Mouse (Mus musculus) cerebellum, postnatal 36 days (tissue): Measurements from ENCODE around the gene Il33.
A peak's percentile ranks its signal among the peaks of the same experiment; 100 is the strongest.

Experiments used
- DNase-seq, 2 experiments: peaks; one replicate each; pipeline ENCODE4 v3.0.0; 2021 to 2022; ENCODE audit warnings: mixed read lengths in 2 of 2

The Il33 gene

DNA sequence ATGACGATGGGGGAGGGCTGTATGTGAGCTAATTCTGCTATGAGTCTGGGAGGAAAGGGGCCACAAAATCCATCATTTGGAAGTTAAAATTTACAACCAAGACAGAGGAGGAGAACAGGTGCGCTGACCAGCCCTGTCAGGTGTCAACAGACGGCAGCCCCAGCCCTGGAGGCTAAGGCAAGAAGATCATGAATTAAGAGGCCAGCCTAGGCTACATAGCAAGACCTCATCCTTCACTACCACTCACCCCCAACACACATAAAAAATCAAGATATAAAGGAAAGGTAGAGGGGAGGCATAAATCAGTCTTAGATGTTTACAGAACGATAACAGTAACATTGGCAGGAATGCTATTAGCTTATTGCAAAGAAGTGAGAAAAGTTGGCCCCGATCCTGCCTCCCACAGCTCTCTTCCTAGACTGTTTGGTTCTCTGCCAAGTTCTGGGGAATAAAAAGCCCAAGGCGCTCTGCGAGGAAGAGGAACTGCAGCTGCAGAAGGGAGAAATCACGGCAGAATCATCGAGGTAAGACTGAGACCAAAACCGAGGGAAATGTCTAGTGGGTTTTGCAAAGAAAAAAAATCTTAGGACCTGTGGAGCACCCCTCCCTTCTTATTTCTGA, at the start of gene Il33:
TSS of gene Il33 (plus strand) at position 477 of the 621 bp plus-strand sequence.
- peak; percentile 31 to 36 for DNase-seq

DNA sequence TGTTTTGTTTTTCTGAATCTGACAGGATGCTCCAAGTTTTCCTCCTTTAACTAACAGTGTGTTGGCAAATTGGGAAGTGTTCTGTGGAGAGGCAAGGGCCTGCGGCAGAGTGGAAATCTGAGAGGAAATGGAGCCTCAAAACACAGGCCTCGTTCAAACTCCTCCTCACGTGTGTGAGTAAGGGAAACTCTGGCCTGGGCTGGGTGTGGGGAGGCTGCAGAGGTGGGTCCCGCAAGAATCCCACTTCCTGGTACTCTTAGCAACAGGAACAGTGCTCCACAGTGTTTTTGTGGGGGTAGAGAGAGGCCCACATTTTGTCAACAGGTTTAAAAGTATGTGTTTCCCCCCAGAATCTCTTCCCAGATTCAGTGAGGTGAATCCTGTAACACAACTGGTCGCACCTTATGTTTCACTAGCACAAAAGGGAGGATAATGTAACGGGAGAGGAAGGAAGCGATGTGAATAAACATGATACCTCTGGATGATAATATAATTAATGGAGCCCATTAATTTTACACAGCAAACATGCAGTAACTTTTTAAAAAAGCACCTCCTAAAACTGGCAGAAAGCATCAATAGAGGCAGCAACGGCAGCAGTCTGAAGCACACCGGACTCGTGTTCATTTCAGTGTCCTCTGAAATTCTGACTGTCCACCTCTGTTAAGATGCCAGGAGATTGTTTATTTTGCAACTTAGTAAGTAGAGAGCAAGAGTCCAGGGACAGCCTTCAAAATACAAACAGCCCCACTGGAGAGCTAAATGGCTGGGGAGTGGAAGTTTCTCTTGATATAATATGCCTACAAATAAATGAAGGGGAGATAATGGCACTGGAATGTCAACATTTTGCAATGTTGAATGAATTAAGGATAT, 47.3 kb upstream of the Il33 start:
- DNase-seq: no peak

DNA sequence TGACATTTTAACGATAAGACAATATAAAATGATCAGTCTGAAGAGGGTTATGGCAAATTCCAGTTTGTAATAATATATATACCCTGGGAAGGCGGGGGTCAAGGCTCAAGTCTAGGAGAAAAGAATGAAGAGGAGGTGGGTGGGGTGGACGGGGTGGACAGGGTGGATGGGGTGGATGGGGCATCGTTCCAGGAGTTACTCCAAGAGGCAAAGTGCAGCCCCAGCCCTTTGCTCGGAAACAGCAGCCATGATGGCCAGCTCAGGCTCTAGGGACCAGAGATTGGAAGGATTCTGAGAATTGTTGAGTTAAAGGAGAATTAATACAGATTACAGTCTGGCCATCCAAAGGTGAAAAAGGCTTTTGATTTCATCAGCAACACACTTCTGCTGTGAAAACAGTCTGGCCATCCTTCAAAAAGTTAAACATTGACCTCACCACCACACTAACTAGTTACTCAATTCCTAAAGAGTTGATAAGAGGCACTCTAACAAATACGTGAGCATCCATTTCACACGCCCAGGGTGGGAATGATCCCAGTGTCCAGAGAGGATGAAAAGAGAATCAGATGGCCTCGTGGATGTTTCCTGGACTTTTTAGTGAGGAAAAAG, 45.9 kb upstream of the Il33 start:
- DNase-seq: no peak

DNA sequence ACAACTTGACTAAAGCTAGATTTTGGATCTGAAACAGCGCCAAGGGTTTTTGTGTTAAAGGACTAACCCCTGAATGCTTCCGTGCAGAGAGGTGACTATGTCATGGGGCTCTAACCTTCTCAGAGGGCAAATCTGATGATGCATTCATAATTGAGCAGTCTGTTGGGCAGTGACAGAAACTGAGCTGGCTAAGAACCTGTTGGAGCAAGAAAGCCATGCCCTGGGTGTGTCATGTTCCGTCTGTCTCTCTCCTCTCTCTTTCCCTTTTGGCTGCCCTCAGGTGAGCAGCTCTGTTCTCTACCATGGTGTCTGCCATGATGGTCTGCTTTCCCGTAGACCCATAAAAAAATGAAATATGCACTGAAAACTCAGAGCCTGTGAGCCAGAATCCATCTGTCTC, 44.0 kb upstream of the Il33 start:
- no peak for DNase-seq

DNA sequence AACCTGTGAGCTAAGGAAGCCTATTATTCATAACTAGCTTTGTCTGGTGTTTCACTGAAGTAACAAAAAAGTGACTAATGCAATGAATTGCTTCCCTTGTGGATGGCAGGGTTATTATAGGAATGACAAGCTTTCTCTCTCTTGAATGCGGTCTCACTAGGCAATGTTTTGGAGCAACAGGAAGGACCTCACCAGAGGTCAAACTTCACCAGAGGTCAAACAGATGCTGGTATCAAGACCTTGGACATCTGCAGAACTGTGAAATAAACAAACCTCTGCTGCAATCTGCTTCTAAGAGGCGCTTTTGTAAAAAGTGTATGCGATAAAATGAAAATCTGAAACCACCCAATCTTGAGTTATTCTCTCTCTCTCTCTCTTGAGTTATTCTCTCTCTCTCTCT, 42.2 kb upstream of the Il33 start:
- no peak for DNase-seq

DNA sequence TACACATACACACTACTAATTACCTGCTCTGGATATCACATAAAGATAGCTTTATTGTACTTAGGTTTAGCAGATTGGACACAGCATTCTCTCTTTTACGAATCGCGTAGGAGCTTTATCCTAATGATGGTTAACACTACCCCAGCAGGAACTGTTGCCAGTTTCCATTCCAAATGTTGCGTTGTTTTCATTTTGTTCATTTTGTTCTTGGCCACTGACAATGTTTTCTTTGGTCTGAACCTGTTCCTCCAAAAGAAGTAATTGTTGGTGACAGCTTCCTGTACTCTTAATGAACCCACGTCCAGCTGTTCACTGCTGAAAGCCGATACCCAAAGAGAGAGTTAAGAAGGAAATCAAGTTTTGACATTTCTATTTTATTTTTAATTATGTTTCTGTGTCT, 39.4 kb upstream of the Il33 start:
- no peak for DNase-seq

DNA sequence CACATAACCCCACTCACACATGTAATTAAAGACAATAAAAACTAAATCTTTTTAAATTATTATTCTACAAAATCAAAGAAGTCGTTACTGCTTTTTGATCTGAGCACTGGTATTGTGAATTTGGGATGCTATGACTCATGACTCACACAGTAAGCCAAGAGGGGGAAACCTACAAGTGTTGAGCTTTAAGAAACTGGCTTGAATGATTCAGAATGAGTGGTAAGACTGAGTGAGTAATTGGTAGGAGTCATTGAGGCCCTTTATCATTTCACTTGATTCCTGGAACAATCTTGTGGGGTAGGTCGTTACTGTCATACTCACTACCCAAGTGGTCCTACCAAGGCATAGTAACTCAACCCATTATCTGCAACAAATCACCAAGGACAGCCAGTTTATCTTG, 37.4 kb upstream of the Il33 start:
- DNase-seq: no peak

DNA sequence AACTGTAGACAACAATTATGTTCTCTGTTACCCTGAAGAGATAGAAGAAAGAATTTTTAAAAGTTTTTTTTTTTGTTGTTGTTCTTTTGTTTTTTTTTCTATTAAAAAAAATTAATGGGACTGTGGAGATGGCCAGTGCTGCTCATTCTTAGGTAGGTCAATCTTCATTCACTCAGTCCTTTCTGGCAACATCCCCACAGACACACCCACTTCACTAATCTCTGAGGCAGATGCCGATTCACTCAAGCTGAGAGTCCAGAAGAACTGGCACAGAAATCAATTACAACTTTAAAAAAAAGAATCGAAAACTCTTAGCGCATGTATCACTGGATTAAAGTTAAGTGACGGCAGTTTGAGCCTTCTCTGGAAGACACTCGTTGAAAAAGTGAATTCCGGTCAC, 36.0 kb upstream of the Il33 start:
- no peak for DNase-seq

DNA sequence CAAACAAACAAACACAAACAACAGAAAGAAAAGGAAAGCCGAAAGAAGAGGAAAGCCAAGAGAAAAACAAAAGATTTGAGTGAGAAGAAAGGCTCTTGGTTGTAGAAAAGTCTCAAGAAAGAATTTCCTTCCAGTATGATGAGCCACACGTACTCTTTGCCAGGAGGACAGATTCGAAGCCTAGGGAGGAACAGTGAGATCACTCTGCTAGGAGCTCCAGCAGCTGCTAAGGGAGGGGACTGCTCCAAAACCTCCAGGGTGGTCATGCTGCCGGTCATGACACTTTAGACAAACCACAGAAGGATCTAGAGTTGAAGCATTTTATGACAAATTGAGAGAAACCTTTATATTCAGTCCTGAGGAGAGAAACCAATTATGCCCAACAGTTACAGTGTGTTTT, 32.9 kb upstream of the Il33 start:
- no peak for DNase-seq

DNA sequence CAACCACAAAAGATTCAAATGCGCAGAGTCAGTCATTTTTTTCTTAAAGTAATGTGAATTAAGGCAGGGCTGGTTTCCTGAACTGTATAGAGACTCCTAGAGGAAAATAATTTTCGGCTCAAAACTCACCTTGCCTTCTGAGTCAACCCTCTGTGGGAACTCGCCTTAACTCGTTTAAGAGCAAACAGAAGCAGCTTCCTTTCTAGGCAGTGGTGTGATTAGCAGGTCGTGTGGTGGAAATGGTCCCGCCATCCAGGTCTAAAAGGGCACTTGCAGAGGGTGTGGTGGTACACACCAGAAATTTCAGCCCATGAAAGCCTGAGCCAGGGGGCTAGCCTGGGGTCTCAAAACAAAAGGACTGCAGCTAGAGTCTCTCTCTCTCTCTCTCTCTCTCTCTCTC, 32.1 kb upstream of the Il33 start:
- DNase-seq: no peak

DNA sequence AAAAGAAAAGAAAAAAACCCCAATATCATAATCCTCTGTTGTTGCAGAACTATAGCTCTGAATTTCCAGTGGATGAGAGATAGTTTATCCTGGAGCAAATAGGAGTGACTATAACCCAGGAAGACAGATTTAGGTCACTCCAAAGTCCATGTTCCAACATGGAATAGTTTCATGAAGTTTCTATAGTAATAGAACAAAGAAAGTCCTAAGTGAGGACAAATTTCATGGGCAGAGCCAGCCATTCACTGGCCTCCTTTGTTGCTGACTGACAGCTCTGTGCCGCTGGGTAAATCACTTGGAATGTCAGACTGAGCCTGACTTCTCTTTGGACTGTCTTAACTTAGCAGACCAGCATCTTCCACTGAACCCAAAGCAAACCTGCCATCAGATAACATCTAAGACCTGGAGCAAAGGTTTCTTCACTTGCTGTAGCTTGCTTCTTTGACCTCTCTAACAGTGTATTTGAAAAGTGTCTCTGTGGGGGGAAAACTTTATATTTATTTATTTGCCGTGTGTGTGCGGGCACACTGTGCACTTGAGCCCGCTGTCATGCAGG, 31.1 kb upstream of the Il33 start:
- no peak for DNase-seq

DNA sequence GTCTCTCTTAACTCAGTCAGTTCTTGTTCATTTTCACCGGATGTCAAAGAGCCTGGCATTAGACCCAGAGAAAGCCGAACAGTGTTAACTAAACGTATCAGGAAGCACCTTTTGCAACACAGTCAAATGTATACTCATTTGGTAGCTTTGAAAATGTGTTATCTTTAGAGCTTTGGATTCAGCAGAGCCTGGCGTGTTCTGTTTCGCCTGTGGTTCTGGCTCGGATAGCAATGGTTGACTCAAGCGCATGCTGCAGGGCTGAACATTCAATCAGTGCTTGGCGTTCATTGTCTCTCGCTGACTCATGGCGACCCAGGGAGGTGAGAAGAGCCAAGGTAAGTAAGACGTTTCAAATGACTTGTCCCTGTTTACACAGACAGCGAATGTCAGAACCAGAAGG, 30.5 kb upstream of the Il33 start:
- no peak for DNase-seq

DNA sequence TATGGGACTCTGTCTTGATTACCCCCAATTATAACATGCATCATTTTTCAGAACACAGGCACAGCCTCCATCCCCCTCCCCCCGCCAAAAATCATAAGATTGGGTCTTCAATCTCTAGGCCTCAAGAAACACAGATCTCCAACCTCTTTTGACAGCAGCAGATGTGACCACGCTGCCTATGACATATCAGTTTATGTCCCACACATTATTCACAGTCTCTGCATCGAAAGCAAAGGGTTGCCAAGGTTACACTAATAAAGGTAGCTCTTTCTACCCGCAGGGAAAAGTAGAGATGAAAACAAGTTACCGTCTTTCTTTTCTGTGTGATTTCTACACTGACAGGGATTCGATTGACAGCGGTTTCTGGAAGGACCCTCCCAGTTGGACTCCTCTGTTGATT, 29.9 kb upstream of the Il33 start:
- DNase-seq: no peak

DNA sequence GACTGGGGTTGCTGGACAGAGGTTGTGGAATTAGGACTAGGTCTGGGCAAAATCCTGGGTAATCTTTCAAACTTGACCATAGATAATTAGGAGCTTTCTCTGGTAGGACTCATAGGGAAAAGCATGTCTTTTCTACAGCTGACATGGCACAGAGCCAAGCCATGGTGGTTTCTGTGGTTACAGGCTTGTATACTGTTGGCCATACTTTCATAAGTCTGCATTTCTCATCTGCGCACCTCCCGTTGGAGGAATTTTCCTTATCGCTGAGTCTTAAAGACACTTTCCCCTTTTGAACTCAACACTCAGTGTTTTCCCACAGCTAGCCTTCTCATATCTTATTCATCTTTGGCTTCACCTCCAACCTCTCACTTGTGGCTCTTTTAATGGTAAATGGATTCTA, 24.6 kb upstream of the Il33 start:
- no peak for DNase-seq

DNA sequence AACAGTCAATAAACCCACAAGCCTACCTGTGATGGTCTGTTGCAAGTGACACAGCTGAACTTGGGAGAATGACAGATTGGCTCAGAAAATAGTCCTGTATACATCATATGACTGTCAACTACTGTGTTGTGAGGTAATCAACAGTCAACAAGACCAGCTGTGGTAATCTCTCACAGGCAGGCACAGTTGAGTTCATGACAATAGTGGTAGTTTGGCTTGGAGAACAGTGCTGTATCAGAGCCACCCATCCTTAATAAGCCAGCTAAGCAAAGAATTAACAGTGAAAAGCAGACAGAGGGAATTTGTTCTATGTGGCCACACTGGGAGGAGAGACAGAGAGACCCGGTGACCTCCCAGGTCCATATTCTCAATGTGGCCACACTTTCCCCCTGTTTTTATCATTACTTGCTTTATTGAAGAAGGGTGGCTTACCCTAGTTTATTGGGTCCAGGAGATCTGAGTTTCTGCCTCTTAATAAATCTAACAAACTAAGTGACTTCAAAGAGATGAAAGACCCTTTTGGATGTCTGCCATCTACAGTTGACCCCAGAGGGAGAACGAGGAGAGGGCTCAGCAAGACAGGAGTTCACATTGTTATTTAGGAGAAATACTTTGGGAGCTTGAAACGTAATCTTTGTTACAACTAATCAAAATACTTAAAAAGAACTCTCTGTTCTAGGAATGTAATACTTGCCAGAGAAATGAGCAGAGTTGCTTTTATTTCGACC, 22.4 kb upstream of the Il33 start:
- DNase-seq: no peak

DNA sequence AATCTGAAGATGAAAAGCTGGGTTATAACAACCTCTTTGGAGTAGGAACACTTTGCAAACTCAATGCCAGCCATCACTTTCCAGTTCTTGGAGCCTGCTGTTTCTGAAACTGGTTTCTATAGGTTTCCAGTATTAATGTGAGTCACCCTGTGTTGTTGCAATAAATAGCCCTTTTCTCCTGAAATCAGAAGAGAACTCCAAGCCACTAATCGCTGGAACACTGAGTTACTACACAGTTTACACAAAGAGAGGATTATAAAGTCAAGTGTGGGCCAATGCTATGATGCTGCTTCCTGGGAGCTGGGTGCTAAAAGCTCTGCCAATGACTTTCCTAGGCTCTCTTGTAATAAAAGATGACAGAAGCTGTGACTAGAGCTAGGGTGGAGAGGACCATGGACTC, 19.0 kb upstream of the Il33 start:
- DNase-seq: no peak

DNA sequence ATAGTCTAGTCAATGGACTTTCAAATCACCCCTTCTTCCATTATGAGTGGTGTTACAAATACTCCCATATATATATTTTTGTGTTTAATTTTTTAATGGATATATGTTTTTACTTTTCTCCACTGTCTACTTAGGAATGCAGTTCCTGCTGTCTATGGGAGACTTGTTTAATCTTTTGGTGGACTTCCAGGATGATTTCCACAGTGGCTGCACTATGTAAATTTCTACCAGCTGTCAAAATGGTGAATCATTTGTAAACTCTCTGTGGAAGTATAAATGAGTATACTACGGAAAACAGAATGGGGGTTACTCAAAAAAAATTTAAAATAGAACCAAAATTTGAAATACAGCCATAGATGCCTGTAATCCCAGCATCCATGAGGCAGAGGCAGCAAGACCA, 15.7 kb upstream of the Il33 start:
- DNase-seq: no peak

DNA sequence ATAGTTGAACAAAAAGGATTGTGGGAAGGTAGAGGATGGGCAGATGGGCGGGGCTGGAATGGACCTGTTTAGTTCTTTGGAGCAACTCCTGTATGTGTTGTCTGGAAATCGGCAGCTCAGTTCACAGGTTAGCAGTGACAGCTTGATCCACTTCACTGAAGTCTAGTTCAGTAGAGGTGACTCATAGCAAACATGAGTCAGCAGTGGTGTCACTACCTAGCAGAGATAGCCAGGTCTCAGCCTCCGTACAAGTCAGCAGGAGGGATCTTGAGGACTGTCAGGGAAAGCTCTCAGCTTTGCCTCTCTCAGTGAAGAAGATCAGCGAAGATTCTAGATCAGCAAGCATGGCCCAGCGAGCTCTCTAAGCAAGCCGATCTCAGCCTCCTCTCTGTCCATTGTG, 13.0 kb upstream of the Il33 start:
- DNase-seq: no peak

DNA sequence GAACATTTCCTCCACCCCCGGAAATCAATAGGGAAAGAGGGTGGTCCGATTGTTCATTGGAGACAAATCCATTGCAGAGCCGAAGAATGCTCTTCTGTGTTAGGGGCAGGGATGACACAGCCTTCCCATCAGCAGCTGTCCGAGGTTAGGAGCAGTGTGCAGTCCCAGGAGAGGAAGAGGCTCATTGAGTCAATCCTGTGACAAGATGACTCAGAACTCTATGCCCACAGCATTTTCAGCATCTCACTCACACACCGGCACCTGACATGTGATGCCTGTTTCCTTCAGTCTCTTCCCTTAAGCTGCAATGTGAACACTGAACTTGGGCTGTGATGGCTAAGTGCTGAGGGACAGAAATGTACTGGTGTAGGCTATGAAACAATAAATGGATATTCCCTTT, 7.5 kb upstream of the Il33 start:
- no peak for DNase-seq

DNA sequence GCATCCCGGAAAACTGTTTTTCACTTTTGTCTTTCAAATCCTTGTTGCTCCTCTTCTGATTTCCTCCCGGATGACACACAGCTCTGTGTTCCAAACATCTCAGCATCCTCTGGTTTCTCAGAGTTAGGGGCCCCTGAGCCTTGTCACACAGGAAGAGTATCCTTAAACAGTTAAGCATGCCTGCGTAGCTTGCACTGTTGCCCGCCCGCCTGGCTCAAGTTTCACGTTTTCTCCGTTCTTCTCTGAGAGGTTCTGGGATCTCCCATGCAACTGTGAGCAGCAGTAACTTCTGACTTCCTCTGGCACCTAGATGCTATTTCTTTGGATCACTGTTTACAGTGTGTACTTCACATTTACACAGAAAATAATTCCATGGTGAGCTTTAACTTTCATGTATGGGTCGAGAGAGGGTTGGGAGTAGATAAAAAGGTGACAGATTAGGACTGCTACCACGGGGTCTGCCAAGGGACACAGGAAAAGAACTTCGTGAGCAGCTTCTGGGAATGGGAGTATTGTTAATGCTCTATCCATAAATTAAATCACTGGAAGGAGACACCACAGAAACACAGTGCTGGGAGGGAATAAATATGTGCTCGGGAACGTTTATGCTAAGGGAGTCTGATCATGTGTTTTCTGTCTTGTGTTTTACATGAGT, 1.3 kb downstream of the Il33 start:
- no peak for DNase-seq

DNA sequence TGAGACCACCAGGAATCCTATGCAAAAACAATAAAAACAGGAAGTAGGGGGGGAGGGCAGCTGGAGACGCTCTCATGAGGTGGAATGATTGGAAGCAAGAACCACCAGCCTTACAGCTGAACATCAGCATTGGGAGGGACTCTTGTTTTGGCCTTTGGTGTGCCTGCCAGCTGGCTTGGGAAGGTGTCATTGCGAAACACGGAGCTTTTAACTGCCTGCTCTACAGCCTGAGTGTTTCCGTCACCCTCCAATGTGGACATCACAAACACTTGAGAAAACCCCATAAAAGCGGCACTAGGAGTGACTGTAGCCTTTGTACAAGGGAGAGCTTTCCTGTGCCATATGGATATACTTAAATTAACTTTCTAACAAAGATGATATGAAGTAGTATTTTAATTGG, 5.4 kb downstream of the Il33 start:
- DNase-seq: no peak

DNA sequence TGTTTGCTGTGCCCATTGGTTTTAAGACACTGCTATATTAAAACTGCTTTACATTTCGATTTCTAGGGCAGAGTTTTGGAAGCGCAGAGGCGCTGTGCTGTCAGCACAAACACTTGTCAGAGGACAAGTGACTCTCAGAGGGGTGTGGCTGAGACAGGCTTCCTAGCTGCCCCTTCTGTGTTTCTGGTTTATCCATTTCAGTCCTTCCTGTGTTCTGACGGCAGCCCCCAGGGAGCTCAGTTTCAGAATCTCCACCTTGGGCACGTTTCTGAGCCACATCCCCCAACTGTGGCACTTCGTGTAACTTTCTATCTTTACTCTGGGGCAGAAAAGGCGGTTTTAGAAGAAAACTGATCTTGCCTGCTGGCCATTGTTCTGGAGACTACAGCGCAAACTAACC, 12.5 kb downstream of the Il33 start:
- no peak for DNase-seq

DNA sequence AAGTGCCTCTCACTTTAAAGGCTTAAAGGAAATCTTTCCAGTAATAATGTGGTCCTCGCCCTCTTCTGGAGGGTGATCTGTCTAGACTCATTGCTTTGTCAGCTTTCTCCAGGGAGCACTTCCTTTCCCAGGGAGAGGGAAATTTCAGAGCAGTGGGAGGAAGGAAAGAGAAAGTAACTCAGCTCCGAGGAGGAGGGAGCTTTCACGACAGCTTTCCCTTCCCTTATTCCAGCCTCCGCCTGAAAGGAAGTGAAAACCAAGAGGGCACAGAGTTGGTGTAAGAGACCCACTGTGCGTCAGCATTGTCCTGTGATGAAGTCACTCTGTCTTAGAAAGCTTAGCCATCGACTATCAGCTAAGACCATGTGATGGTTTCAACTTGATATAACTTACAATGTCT, 15.3 kb downstream of the Il33 start:
- no peak for DNase-seq
